Mouse (Mus musculus) left cerebral cortex, adult 2 months (tissue): ENCODE measurements at regions not wholly inside any gene's neighbourhood (a gene's known extent, or its start where the extent isn't known, plus 50 kb on each side); places are given as distances from the start of the nearest gene placed in this dataset.

ENCODE experiments used
- DNase-seq, 2 experiments: peaks; one replicate each; pipeline ENCODE4 v3.0.0; 2021 to 2022; ENCODE audit warnings: low spot score in 2 of 2, mixed read lengths in 1 of 2; ENCODE audit errors: extremely low spot score in 1 of 2
- H3K27ac ChIP-seq: fragments of 200-600 bp; 2 replicates; pipeline ENCODE4 v1.8.1; 2022
- H3K4me3 ChIP-seq: fragments of 200-600 bp; 2 replicates; pipeline ENCODE4 v1.8.1; 2022
- CTCF ChIP-seq: fragments of 200-600 bp; IDR thresholded peaks from 2 replicates; pipeline ENCODE4 v1.8.1; 2022; ENCODE audit warnings: antibody characterized with exemption, mild to moderate bottlenecking, moderate library complexity
- intact Hi-C: fragments of 180-260 bp; cut with DNase I; formaldehyde crosslinking; loops from one replicate; pipeline ENCODE4 v1.15.1; 2025

GRCm38 (mm10) chrX:61119499-61119898 lies 65.9 kb downstream of the Cdr1 start:
- H3K4me3 ChIP-seq: peak overlapping the region; percentile 54; the same call in 1 of the 2 replicates
- intact Hi-C loops: no loop called here
- H3K27ac ChIP-seq: peak overlapping the region; percentile 56; the same call in 1 of the 2 replicates
- DNase-seq: peak; percentile 29 to 39
- TF ChIP-seq CTCF: no peak

GRCm38 (mm10) chrX:61117368-61117767 lies 68.0 kb downstream of the Cdr1 start:
- Histone ChIP-seq H3K27ac (peak overlapping the region; percentile 86), H3K4me3 (peak overlapping the region; percentile 54)
- DNase-seq: no peak
- TF ChIP-seq CTCF: no peak
- intact Hi-C loops: no loop called here

- peak overlapping the region; percentile 54 for H3K4me3 ChIP-seq
- DNase-seq: peak; percentile 29 to 49
- no peak for TF ChIP-seq CTCF
- intact Hi-C loops: no loop called here
- H3K27ac ChIP-seq: peak overlapping the region; percentile 86
Measured at GRCm38 (mm10) chrX:61116010-61116447, 69.3 kb downstream of the Cdr1 start.
